In genomic region chr12:8916378-8916777, GRCm38 (mm10) we compare ENCODE assay signal across 9 mouse cellular contexts. TPM values are rescaled to one million over a fixed set of nuclear protein-coding genes. Genes with fewer than 3 reads are reported as not detected.
DNase-seq lines count a peak whose midpoint lies in the region; ATAC-seq lines count a peak whose summit lies in the region.
"Had no signal": no experiment of that assay in that cellular context is flagged by ENCODE, and none has a peak within 500 bp of the region (broad histone marks: within the 10 kb centered on the region; RNA-seq: fewer than 3 reads in every experiment).

No protein-coding gene starts in this region.

- H3K4me2 ChIP-seq in heart, embryonic 11.5 days: no peak overlapping the region
- no peak overlapping the region for H3K4me2 ChIP-seq in neural tube, embryonic 13.5 days
- H3K4me2 ChIP-seq in liver, embryonic 12.5 days: no peak overlapping the region

- no peaks in the 10 kb centered on the region for H3K27me3 ChIP-seq in heart, embryonic 11.5 days (ENCODE audit: control insufficient read depth, insufficient read depth, low read length)
- H3K27me3 ChIP-seq in neural tube, embryonic 13.5 days: no peaks in the 10 kb centered on the region
- H3K27me3 ChIP-seq in liver, embryonic 12.5 days (replicated peaks): no peaks in the 10 kb centered on the region

- no peaks in the 10 kb centered on the region for H3K9me3 ChIP-seq in heart, embryonic 11.5 days (replicated peaks; ENCODE audit: control insufficient read depth, low read length)
- no peaks in the 10 kb centered on the region for H3K9me3 ChIP-seq in neural tube, embryonic 13.5 days
- H3K9me3 ChIP-seq in liver, embryonic 12.5 days (replicated peaks): no peaks in the 10 kb centered on the region

- H3K4me1 ChIP-seq in heart, embryonic 11.5 days (ENCODE audit: control insufficient read depth, insufficient read depth, low read length): peaks cover 28% of the 10 kb centered on the region
- H3K4me1 ChIP-seq in neural tube, embryonic 13.5 days (replicated peaks): peaks cover 39% of the 10 kb centered on the region
- peaks cover 9% of the 10 kb centered on the region for H3K4me1 ChIP-seq in liver, embryonic 12.5 days

- DNase-seq in right cerebral cortex, adult 18-20 months: peak; percentile 13
- DNase-seq in right cerebral cortex, postnatal 25 days: no peak
- DNase-seq in cerebellum, postnatal 4 days (ENCODE audit: low spot score in 2 of 2): peak; percentile 36 to 58
- peak; percentile 57 for DNase-seq in kidney, postnatal 14 days
- no peak for DNase-seq in thymus, postnatal 0 days (ENCODE audit: low spot score)

- ATAC-seq in heart, embryonic 11.5 days (replicated peaks; ENCODE audit: insufficient number of reproducible peaks, low FRiP score, low TSS enrichment): 0 out of 2 replicates have a peak, but pooled peaks have one; percentile 22
- ATAC-seq in neural tube, embryonic 13.5 days (ENCODE audit: low read depth): peak; percentile 45
- no peak for ATAC-seq in liver, embryonic 12.5 days

- H3K9ac ChIP-seq in heart, embryonic 11.5 days (ENCODE audit: low read depth, low read length): no peak overlapping the region
- H3K9ac ChIP-seq in neural tube, embryonic 13.5 days: no peak overlapping the region; the same call in 1 of the 2 replicates
- no peak overlapping the region for H3K9ac ChIP-seq in liver, embryonic 12.5 days
- H3K9ac ChIP-seq: liver, embryonic 14.5 days had no signal

- H3K4me3 ChIP-seq in heart, embryonic 11.5 days (ENCODE audit: low read depth, low read length): no peak overlapping the region
- no peak overlapping the region for H3K4me3 ChIP-seq in neural tube, embryonic 13.5 days
- H3K4me3 ChIP-seq in liver, embryonic 12.5 days: no peak overlapping the region

- WGBS in heart, embryonic 11.5 days (ENCODE audit: insufficient replicate concordance): 46% methylated on average over 5 of the region's 5 CpGs
- WGBS in neural tube, embryonic 13.5 days: 37% methylated on average over 5 of the region's 5 CpGs
- WGBS in liver, embryonic 12.5 days (ENCODE audit: insufficient replicate concordance): 61% methylated on average over 5 of the region's 5 CpGs

- H3K36me3 ChIP-seq in heart, embryonic 11.5 days (ENCODE audit: control insufficient read depth, insufficient read depth, low read length): no peaks in the 10 kb centered on the region
- no peaks in the 10 kb centered on the region for H3K36me3 ChIP-seq in neural tube, embryonic 13.5 days
- no peaks in the 10 kb centered on the region for H3K36me3 ChIP-seq in liver, embryonic 12.5 days

- H3K27ac ChIP-seq in heart, embryonic 11.5 days (ENCODE audit: low read depth, low read length): peak overlapping the region; percentile 52
- peak overlapping the region; percentile 69 for H3K27ac ChIP-seq in neural tube, embryonic 13.5 days (replicated peaks)
- no peak overlapping the region for H3K27ac ChIP-seq in liver, embryonic 12.5 days
- H3K27ac ChIP-seq: liver, embryonic 14.5 days had no signal

RNA-seq across cellular contexts. Expression of gene Laptm4a, which starts 5.1 kb away (rescaled TPM):
- polyA plus RNA-seq in heart, embryonic 11.5 days (2014; fragmentation: Nextera tagmentation; extraction: Ambion mirVana): 125 and 268 TPM in 2 replicates
- polyA plus RNA-seq in neural tube, embryonic 13.5 days (2015; fragmentation: Nextera tagmentation; extraction: Ambion mirVana): 235 and 251 TPM in 2 replicates
- polyA plus RNA-seq in thymus, postnatal 0 days (2015; fragmentation: Nextera tagmentation; extraction: Ambion mirVana): 193 and 194 TPM in 2 replicates
- 71.0 and 77.9 TPM in 2 replicates for polyA plus RNA-seq in liver, embryonic 12.5 days (2016; fragmentation: Nextera tagmentation; extraction: Ambion mirVana)

RNA-seq across cellular contexts. Expression of gene Matn3, which starts 31.4 kb away (rescaled TPM):
- 0.67 and 1.3 TPM in 2 replicates for polyA plus RNA-seq in heart, embryonic 11.5 days (2014; fragmentation: Nextera tagmentation; extraction: Ambion mirVana)
- 1.4 and 1.9 TPM in 2 replicates for polyA plus RNA-seq in neural tube, embryonic 13.5 days (2015; fragmentation: Nextera tagmentation; extraction: Ambion mirVana)
- polyA plus RNA-seq in thymus, postnatal 0 days (2015; fragmentation: Nextera tagmentation; extraction: Ambion mirVana): 0.05 and 0.17 TPM in 2 replicates
- 0.11 and 0.26 TPM in 2 replicates for polyA plus RNA-seq in liver, embryonic 12.5 days (2016; fragmentation: Nextera tagmentation; extraction: Ambion mirVana)

RNA-seq across cellular contexts. Expression of gene Wdr35, which starts 57.3 kb away (rescaled TPM):
- 12.5 and 14.5 TPM in 2 replicates for polyA plus RNA-seq in heart, embryonic 11.5 days (2014; fragmentation: Nextera tagmentation; extraction: Ambion mirVana)
- 15.4 and 22.0 TPM in 2 replicates for polyA plus RNA-seq in neural tube, embryonic 13.5 days (2015; fragmentation: Nextera tagmentation; extraction: Ambion mirVana)
- polyA plus RNA-seq in thymus, postnatal 0 days (2015; fragmentation: Nextera tagmentation; extraction: Ambion mirVana): 5.3 and 5.5 TPM in 2 replicates
- polyA plus RNA-seq in liver, embryonic 12.5 days (2016; fragmentation: Nextera tagmentation; extraction: Ambion mirVana): 2.4 and 2.5 TPM in 2 replicates

Comparison
In these comparisons a context has a peak if more than half of its experiments do, and no peak if none do; other contexts are left out.
1. DNase-seq: peak in right cerebral cortex, adult 18-20 months (single experiment), cerebellum, postnatal 4 days (2 of 2) and kidney, postnatal 14 days (single experiment); none in right cerebral cortex, postnatal 25 days (single experiment) and thymus, postnatal 0 days (single experiment).